Mouse (Mus musculus) stomach, postnatal 0 days (tissue): Measurements from ENCODE around the gene Inf2. TPM values are rescaled to one million over a fixed set of nuclear protein-coding genes. Genes with fewer than 3 reads are reported as not detected.

Experiments used
- ATAC-seq: fragments of 200-750 bp; cut with Nextera tagmentation; 2 replicates; pipeline ENCODE4 v1.8.0; 2017; ENCODE audit not compliant: low FRiP score, low TSS enrichment
- DNase-seq: peaks from one replicate; pipeline ENCODE4 v3.0.0-alpha.2; 2016; ENCODE audit warnings: low spot score
- H3K27ac ChIP-seq: fragments of 300-500 bp; sonication (generic); replicated peaks from 2 replicates; pipeline ENCODE4 v1.5.1; 2014; ENCODE audit warnings: mild to moderate bottlenecking, control low read depth
- H3K27me3 ChIP-seq: fragments of 300-500 bp; sonication (generic); 2 replicates; pipeline ENCODE4 v1.6.1; 2014; ENCODE audit warnings: low read length; ENCODE audit not compliant: control insufficient read depth, insufficient read depth
- H3K36me3 ChIP-seq: fragments of 300-500 bp; sonication (generic); 2 replicates; pipeline ENCODE4 v1.6.1; 2014; ENCODE audit warnings: low read length, mixed read lengths; ENCODE audit not compliant: control insufficient read depth, insufficient read depth
- H3K4me1 ChIP-seq: fragments of 300-500 bp; sonication (generic); replicated peaks from 2 replicates; pipeline ENCODE4 v1.6.1; 2014; ENCODE audit warnings: antibody characterized with exemption; ENCODE audit not compliant: control insufficient read depth, insufficient read depth
- H3K4me2 ChIP-seq: fragments of 300-500 bp; sonication (generic); replicated peaks from 2 replicates; pipeline ENCODE4 v1.6.1; 2014; ENCODE audit warnings: low read depth, mild to moderate bottlenecking, control low read depth, moderate library complexity
- H3K4me3 ChIP-seq: fragments of 300-500 bp; sonication (generic); 2 replicates; pipeline ENCODE4 v1.5.1; 2014; ENCODE audit warnings: low read depth, low read length, control low read depth
- H3K9ac ChIP-seq: fragments of 300-500 bp; sonication (generic); 2 replicates; pipeline ENCODE4 v1.6.1; 2014; ENCODE audit warnings: mild to moderate bottlenecking, low read length, control low read depth, mixed read lengths
- H3K9me3 ChIP-seq: fragments of 300-500 bp; sonication (generic); 2 replicates; pipeline ENCODE4 v1.6.1; 2016; ENCODE audit warnings: low read length; ENCODE audit not compliant: control insufficient read depth
- CTCF ChIP-seq: IDR thresholded peaks from 2 replicates; pipeline ENCODE4 v1.5.1; 2016; ENCODE audit warnings: antibody characterized with exemption, low read depth, mild to moderate bottlenecking, moderate library complexity
- EP300 ChIP-seq: optimal IDR thresholded peaks from 2 replicates; pipeline ENCODE3; 2016; ENCODE audit warnings: antibody characterized with exemption
- WGBS: fragments of 180-500 bp; shearing (Covaris S2); extraction: QIAGEN DNeasy Blood & Tissue Kit; methylation state at CpG from one replicate; pipeline ENCODE4 v1.1.7; 2014; 5-methylcytosine and 5-hydroxymethylcytosine counted together
- polyA plus RNA-seq: library from polyadenylated mRNA; unstranded; fragments of >200 nt; fragmentation: Nextera tagmentation; extraction: Ambion mirVana; gene quantifications from 2 replicates; pipeline ENCODE4 v1.2.1, GENCODE M21; 2015

Gene Inf2
- polyA plus RNA-seq, 1 experiment from 2014 or later = 1.5 TPM

- TF ChIP-seq EP300 (no peak), CTCF (no peak)
- H3K36me3 ChIP-seq = no peaks in the 10 kb centered on the region
- no peak overlapping the region for H3K4me2 ChIP-seq
- no peak for ATAC-seq
- peaks cover 10% of the 10 kb centered on the region for H3K4me1 ChIP-seq
- 86% methylated on average over 4 of the region's 4 CpGs for WGBS
- H3K9me3 ChIP-seq = no peaks in the 10 kb centered on the region
- no peak for DNase-seq
- no peak overlapping the region for H3K9ac ChIP-seq
- H3K4me3 ChIP-seq = no peak overlapping the region
- no peaks in the 10 kb centered on the region for H3K27me3 ChIP-seq
- no peak overlapping the region for H3K27ac ChIP-seq
Observed at GRCm38 (mm10) chr12:112625700-112626099, 37.1 kb downstream of the Inf2 start.

DNA sequence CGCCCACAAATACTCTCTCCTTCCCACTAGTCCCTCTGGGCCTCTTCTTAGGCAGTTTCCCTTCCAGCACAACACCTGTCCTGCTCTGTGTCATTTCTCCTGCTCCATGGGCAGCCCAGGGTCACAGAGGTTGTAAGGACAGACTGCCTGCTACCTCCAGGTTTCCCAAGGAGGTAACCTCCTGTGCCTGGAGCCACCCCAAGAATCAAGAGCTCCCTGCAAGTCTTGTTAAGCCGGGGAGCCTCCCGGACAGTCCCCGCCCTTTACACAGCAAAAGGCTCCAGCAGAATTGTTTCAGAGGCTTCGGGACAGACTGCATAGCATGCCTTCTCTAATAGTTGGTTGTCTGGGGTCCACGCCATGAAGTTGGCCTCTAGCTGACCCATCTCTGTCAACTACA, 37.9 kb downstream of the Inf2 start:
- ATAC-seq (no peak), DNase-seq (no peak)
- H3K27me3 ChIP-seq = no peaks in the 10 kb centered on the region
- TF ChIP-seq EP300 = no peak
- TF ChIP-seq CTCF = no peak
- H3K4me1 ChIP-seq = peaks cover 10% of the 10 kb centered on the region
- H3K9me3 ChIP-seq = no peaks in the 10 kb centered on the region
- no peak overlapping the region for H3K9ac ChIP-seq
- no peak overlapping the region for H3K4me3 ChIP-seq
- 48% methylated on average over 6 of the region's 6 CpGs for WGBS
- H3K27ac ChIP-seq = no peak overlapping the region
- no peaks in the 10 kb centered on the region for H3K36me3 ChIP-seq
- H3K4me2 ChIP-seq = no peak overlapping the region

DNA sequence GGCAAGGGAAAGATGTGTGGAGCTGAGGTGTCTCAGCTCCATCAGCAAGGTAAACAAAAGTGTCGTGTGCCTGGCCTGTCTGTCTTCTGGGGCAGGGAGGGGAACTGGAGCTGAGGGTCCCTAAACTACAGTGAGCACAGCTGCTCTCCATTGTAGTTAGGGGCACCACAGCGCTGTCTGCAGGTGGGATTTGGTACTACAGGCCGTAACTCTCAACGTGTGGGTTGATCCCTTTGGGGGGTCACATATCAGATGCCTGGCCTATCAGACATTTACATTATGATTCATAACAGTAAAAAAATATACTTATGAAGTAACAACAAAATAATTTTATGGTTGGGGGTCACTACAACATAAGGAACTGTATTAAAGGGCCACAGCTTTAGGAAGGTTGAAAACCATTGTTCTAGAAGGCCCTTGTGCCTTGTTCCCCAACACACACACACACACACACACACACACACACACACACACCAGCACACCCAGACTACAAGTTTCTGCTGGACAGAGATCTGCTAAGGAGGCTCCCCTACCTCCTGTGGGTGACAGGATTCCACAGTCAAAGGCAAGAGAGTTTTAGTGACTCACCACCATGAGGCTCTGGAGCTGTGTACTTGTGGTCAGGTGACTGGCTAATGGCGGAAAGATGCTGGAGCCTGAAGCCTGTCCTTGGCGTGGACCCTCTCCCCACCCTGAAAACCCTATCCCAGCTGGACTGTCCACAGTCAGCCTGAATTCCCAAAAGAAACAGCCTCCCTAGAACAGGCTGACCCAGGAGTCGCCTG, 38.7 kb downstream of the Inf2 start:
- peaks cover 10% of the 10 kb centered on the region for H3K4me1 ChIP-seq
- WGBS = 61% methylated on average over 7 of the region's 7 CpGs
- TF ChIP-seq CTCF (peak; percentile 68), EP300 (no peak)
- H3K4me3 ChIP-seq = no peak overlapping the region
- no peak overlapping the region for H3K4me2 ChIP-seq
- H3K9ac ChIP-seq = no peak overlapping the region
- DNase-seq (no peak), ATAC-seq (peak; percentile 14; the same call in 1 of the 2 replicates)
- no peaks in the 10 kb centered on the region for H3K36me3 ChIP-seq
- H3K27ac ChIP-seq = no peak overlapping the region
- H3K27me3 ChIP-seq = no peaks in the 10 kb centered on the region
- H3K9me3 ChIP-seq = no peaks in the 10 kb centered on the region

DNA sequence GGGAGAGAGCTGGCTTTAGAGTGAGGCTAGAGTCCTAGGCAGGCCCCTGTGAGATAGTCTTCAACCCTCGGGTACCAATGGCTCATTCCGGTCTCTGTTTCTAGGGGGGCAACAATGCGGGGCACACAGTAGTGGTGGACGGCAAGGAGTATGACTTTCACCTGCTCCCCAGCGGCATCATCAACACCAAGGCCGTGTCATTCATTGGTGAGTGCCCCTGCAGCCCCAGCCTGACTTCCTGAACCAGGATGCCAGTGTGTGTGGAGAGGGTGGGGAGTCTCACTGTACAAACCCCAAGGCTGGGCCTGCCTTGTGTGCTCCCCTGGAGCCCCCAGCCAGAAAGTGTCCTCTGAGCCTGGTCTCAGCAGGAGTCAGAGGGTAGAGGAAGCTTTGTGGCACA, 39.6 kb downstream of the Inf2 start:
- Histone ChIP-seq H3K36me3 (no peaks in the 10 kb centered on the region), H3K4me3 (no peak overlapping the region), H3K27me3 (no peaks in the 10 kb centered on the region), H3K9ac (no peak overlapping the region), H3K4me1 (peaks cover 10% of the 10 kb centered on the region), H3K4me2 (no peak overlapping the region), H3K9me3 (no peaks in the 10 kb centered on the region), H3K27ac (no peak overlapping the region)
- 78% methylated on average over 6 of the region's 6 CpGs for WGBS
- TF ChIP-seq CTCF = no peak
- no peak for TF ChIP-seq EP300
- no peak for DNase-seq
- no peak for ATAC-seq

GRCm38 (mm10) chr12:112628928-112629721, 40.5 kb downstream of the Inf2 start:
- Histone ChIP-seq H3K4me1 (peaks cover 10% of the 10 kb centered on the region), H3K4me3 (no peak overlapping the region), H3K27ac (peak overlapping the region; percentile 40; the same call in 1 of the 2 replicates), H3K9me3 (no peaks in the 10 kb centered on the region), H3K27me3 (no peaks in the 10 kb centered on the region), H3K9ac (peak overlapping the region; percentile 38), H3K36me3 (no peaks in the 10 kb centered on the region), H3K4me2 (peak overlapping the region; percentile 45)
- DNase-seq (peak; percentile 72), ATAC-seq (peak; percentile 51)
- TF ChIP-seq CTCF = no peak
- no peak for TF ChIP-seq EP300
- 23% methylated on average over 19 of the region's 19 CpGs for WGBS

- Histone ChIP-seq H3K27ac (no peak overlapping the region), H3K9me3 (no peaks in the 10 kb centered on the region), H3K9ac (no peak overlapping the region), H3K27me3 (no peaks in the 10 kb centered on the region), H3K4me3 (no peak overlapping the region), H3K36me3 (no peaks in the 10 kb centered on the region), H3K4me2 (no peak overlapping the region), H3K4me1 (peaks cover 10% of the 10 kb centered on the region)
- 92% methylated on average over 12 of the region's 12 CpGs for WGBS
- ATAC-seq = no peak
- no peak for DNase-seq
- TF ChIP-seq CTCF (no peak), EP300 (no peak)
Observed at GRCm38 (mm10) chr12:112630029-112630428, 41.4 kb downstream of the Inf2 start.
